Mouse (Mus musculus) liver, adult 2 months (tissue): ENCODE data around the gene S100a3. TPM values are rescaled to one million over a fixed set of nuclear protein-coding genes. Genes with fewer than 3 reads are reported as not detected.

Source experiments
- DNase-seq: peaks from one replicate; pipeline ENCODE4 v3.0.0-alpha.2; 2011; ENCODE audit warnings: low read depth, low spot score; ENCODE audit errors: extremely low read depth
- H3K27ac ChIP-seq: fragments of 200-500 bp; replicated peaks from 2 replicates; pipeline ENCODE4 v1.5.1; 2012; ENCODE audit warnings: low read depth, mild to moderate bottlenecking, control low read depth, inconsistent platforms, low read length; ENCODE audit not compliant: insufficient read depth
- H3K27me3 ChIP-seq: fragments of 200-500 bp; 2 replicates; pipeline ENCODE4 v1.6.1; 2012; ENCODE audit warnings: mild to moderate bottlenecking, moderate library complexity, low read length, inconsistent platforms; ENCODE audit not compliant: control insufficient read depth, insufficient read depth
- H3K36me3 ChIP-seq: fragments of 200-500 bp; 2 replicates; pipeline ENCODE4 v1.6.1; 2012; ENCODE audit warnings: low read length, inconsistent platforms; ENCODE audit not compliant: control insufficient read depth, insufficient read depth
- H3K4me1 ChIP-seq: fragments of 200-500 bp; 2 replicates; pipeline ENCODE4 v1.6.1; 2011; ENCODE audit warnings: low read length; ENCODE audit not compliant: control insufficient read depth, insufficient read depth
- H3K4me3 ChIP-seq: fragments of 200-500 bp; 2 replicates; pipeline ENCODE4 v1.5.1; 2011; ENCODE audit warnings: low read depth, mild to moderate bottlenecking, control low read depth, low read length, moderate library complexity; ENCODE audit not compliant: insufficient read depth
- H3K79me2 ChIP-seq: fragments of 200-500 bp; 2 replicates; pipeline ENCODE4 v1.6.1; 2012; ENCODE audit warnings: inconsistent platforms, mild to moderate bottlenecking, low read length, moderate library complexity; ENCODE audit not compliant: control insufficient read depth, insufficient read depth
- H3K9ac ChIP-seq: fragments of 200-500 bp; 2 replicates; pipeline ENCODE4 v1.6.1; 2012; ENCODE audit warnings: low read depth, mild to moderate bottlenecking, control low read depth, inconsistent platforms, low read length
- CTCF ChIP-seq: fragments of 200-500 bp; IDR thresholded peaks from 2 replicates; pipeline ENCODE4 v1.5.1; 2011; ENCODE audit warnings: low read depth, low read length, control low read depth
- POLR2A ChIP-seq: fragments of 200-500 bp; IDR thresholded peaks from 2 replicates; pipeline ENCODE4 v1.6.1; 2011; ENCODE audit warnings: low read length, control low read depth; ENCODE audit not compliant: insufficient read depth; ENCODE audit errors: extremely low read depth
- WGBS: fragments of 180-500 bp; shearing (Covaris S2); methylation state at CpG from one replicate; pipeline ENCODE4 v1.1.7; 2018; 5-methylcytosine and 5-hydroxymethylcytosine counted together
- polyA plus RNA-seq: library from polyadenylated mRNA; depleted of rRNA; stranded (reverse); fragments of >200 nt; gene quantifications from 2 replicates; pipeline ENCODE4 v1.2.3, GENCODE M21; 2012
- total RNA-seq: library from RNA; depleted of rRNA; stranded (reverse); fragments of >200 nt; gene quantifications from 2 replicates; pipeline ENCODE4 v1.2.3, GENCODE M21; 2014

The S100a3 gene
- total and polyA plus RNA-seq, 2 experiments, result not detected

DNA sequence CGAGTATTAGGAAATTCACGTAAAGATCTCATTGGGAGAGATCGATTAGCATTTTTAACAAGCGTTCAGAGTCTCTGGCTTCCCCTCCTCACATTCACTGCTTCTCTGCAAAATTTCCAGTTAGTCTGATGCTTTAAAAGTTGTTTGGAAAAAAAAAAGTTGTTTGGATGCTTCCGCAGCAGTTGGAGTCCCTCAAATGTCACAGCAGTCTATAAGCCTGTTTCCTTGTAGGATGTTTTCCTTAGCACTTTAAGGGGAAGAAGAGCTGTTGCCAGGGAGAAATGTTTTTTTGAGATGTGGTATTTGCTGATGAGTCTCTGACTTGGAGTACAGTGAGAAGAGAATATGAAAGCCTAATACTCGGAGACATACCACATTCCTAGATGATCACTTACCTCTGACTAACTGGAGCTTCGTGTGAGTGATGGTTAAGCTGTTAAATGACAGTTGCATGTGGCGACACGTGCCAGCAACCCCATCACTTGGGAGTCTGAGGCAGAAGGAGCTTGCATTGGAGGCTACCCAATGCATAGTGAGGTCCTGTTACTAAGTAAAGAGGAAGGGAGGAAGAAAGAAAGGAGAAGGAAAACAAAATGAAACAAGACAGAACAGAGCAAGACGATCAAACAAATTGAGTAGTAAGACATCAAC, 16.1 kb downstream of the S100a3 start:
- Histone ChIP-seq H3K27ac (no peak overlapping the region), H3K27me3 (no peaks in the 10 kb centered on the region; the same call in 1 of the 2 replicates), H3K4me3 (no peak overlapping the region), H3K4me1 (no peaks in the 10 kb centered on the region), H3K36me3 (no peaks in the 10 kb centered on the region), H3K79me2 (no peaks in the 10 kb centered on the region), H3K9ac (no peak overlapping the region)
- TF ChIP-seq POLR2A, result no peak
- TF ChIP-seq CTCF, result no peak
- DNase-seq, result no peak
- WGBS, result 73% methylated on average over 10 of the region's 10 CpGs

DNA sequence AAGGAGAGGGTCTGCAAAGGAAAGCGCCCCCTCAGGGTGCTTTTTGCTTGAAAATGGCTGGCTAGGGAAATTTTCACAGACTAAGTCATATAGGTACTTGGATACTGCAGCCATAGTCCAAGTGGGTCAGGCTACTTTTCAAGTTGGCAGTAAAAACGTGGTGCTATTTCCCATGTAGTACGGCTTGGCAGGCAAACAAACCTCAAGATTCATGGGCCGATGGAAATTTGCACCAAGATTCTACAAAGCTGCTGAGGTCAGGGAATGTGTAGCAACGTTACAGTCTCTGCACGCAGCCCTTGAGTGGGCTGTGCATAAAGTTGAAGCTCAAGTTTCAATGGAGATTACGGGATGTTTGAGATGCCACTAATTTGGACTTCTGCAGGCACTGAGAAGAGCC, 19.1 kb downstream of the S100a3 start:
- TF ChIP-seq POLR2A, result no peak
- no peak for TF ChIP-seq CTCF
- Histone ChIP-seq H3K27ac (no peak overlapping the region), H3K36me3 (no peaks in the 10 kb centered on the region), H3K9ac (no peak overlapping the region), H3K4me3 (no peak overlapping the region), H3K79me2 (no peaks in the 10 kb centered on the region), H3K4me1 (no peaks in the 10 kb centered on the region), H3K27me3 (no peaks in the 10 kb centered on the region)
- no peak for DNase-seq
- 78% methylated on average over 7 of the region's 7 CpGs for WGBS

DNA sequence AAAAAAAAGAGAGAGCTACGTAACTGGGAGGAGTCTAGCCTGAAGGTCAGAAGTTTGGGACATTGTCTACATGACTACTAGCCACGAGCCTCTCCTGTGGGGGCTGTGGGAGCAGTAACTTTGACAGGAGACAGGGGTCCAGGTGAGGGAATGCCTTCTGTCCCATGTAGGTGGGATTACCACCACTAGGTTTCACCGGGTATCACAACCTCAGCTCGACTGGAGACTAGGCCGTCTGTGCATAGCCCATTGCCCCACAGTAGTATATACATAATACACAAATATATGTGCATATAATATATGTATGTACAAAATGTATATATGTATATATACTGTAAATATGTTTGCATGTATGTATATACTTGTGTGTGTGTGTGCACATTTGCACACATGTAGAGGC, 20.8 kb downstream of the S100a3 start:
- H3K79me2 ChIP-seq, result no peaks in the 10 kb centered on the region
- H3K36me3 ChIP-seq, result no peaks in the 10 kb centered on the region
- H3K4me3 ChIP-seq, result no peak overlapping the region
- H3K27ac ChIP-seq, result no peak overlapping the region
- no peak for DNase-seq
- H3K4me1 ChIP-seq, result no peaks in the 10 kb centered on the region
- no peak for TF ChIP-seq POLR2A
- TF ChIP-seq CTCF, result no peak
- no peaks in the 10 kb centered on the region for H3K27me3 ChIP-seq
- no peak overlapping the region for H3K9ac ChIP-seq
- 96% methylated on average over 5 of the region's 5 CpGs for WGBS

DNA sequence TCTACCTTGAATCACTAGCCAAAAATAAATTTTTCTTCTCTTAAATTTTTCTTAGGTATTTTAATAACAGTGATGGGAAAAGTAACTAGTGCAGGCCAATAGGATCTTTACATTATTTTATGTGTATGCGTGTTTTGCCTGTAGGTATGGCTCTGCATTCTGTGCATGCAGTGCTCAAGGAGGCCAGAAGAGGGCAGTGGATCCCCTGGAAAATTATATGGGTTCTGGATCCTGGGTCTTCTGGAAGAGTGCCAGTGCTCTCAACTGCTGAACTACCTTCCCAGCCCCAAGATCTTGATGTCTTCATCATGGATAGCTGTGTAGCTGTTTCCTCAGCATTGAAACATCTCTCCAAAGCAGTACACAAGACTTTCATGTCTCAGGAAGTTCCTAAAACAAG, 21.8 kb downstream of the S100a3 start:
- 100% methylated on average over 1 of the region's 1 CpGs for WGBS
- H3K4me1 ChIP-seq, result no peaks in the 10 kb centered on the region
- H3K79me2 ChIP-seq, result no peaks in the 10 kb centered on the region
- no peak overlapping the region for H3K9ac ChIP-seq
- TF ChIP-seq CTCF (no peak), POLR2A (no peak)
- no peak for DNase-seq
- H3K27ac ChIP-seq, result no peak overlapping the region
- no peaks in the 10 kb centered on the region for H3K36me3 ChIP-seq
- H3K27me3 ChIP-seq, result no peaks in the 10 kb centered on the region
- H3K4me3 ChIP-seq, result no peak overlapping the region

DNA sequence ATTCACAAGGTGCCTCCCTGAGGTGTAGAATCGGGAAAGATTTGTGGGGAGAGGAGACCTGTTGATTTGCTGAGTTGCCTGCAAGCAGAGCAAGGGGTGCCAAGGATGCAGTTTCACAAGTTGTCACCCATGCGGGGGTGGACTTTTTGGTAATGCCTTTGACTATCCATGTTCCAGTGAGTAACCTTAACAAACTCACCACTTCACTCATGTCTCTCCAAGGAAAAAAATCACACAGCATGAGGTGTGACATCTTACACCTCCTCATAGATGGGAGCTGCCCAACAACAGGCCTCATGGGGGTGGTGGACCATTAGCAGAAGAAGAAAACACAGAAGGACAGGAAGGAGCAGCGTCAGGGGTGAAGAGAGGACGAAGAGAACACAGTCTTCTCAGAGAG, 22.2 kb downstream of the S100a3 start:
- Histone ChIP-seq H3K4me3 (no peak overlapping the region), H3K27me3 (no peaks in the 10 kb centered on the region), H3K9ac (no peak overlapping the region), H3K36me3 (no peaks in the 10 kb centered on the region), H3K27ac (no peak overlapping the region), H3K79me2 (no peaks in the 10 kb centered on the region), H3K4me1 (no peaks in the 10 kb centered on the region)
- no peak for DNase-seq
- TF ChIP-seq CTCF (no peak), POLR2A (no peak)
- 88% methylated on average over 4 of the region's 4 CpGs for WGBS

DNA sequence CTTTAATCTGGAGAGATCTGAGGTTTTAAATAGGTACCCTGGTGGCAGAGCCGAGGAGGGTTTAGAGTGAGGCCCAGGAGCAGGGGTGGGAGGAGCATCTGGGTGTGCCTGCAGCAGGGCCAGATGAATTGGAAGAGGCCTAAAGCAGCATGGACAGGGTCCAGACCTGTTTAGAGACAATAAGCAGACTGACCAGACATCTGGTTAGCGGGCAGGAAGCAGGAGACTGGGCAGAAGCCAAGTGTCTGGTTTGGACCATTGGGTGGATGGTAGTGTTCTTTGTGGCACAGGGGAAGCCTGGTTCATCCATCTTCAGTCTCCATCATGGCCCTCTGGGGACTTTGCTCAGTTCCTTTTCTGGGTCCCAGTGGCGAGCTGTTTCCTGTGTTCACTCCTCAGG, 23.5 kb downstream of the S100a3 start:
- no peaks in the 10 kb centered on the region for H3K36me3 ChIP-seq
- H3K27me3 ChIP-seq, result no peaks in the 10 kb centered on the region
- no peak overlapping the region for H3K27ac ChIP-seq
- no peak for DNase-seq
- no peak overlapping the region for H3K4me3 ChIP-seq
- H3K4me1 ChIP-seq, result no peaks in the 10 kb centered on the region
- H3K79me2 ChIP-seq, result no peaks in the 10 kb centered on the region
- TF ChIP-seq POLR2A, result no peak
- TF ChIP-seq CTCF, result no peak
- no peak overlapping the region for H3K9ac ChIP-seq
- 61% methylated on average over 3 of the region's 3 CpGs for WGBS
